Mouse (Mus musculus) frontal cortex, postnatal 14 days (tissue): ENCODE data around the gene Olfr1358.

Source experiments
- DNase-seq, 2 experiments: peaks; one replicate each; pipeline ENCODE4 v3.0.0; 2022; ENCODE audit warnings: low spot score in 2 of 2

Olfr1358 gene

GRCm38 (mm10) chr10:78569686-78570085 lies 52.5 kb downstream of the Olfr1358 start:
- DNase-seq: no peak
